Mouse (Mus musculus) erythroblast, embryonic 14.5 days (primary cell): ENCODE measurements around the gene Slc25a39. TPM values are rescaled to one million over a fixed set of nuclear protein-coding genes. Genes with fewer than 3 reads are reported as not detected.
A peak's percentile ranks its signal among the peaks of the same experiment; 100 is the strongest.

Source experiments
- H3K27me3 ChIP-seq: 2 replicates; pipeline ENCODE4 v1.6.1; 2012; ENCODE audit warnings: inconsistent platforms; ENCODE audit not compliant: control insufficient read depth
- H3K36me3 ChIP-seq: 2 replicates; pipeline ENCODE4 v1.6.1; 2012; ENCODE audit warnings: mild to moderate bottlenecking, inconsistent platforms; ENCODE audit not compliant: control insufficient read depth
- H3K4me1 ChIP-seq: 2 replicates; pipeline ENCODE4 v1.6.1; 2012; ENCODE audit warnings: inconsistent platforms; ENCODE audit not compliant: control insufficient read depth
- H3K4me3 ChIP-seq: replicated peaks from 2 replicates; pipeline ENCODE3; 2012; ENCODE audit warnings: moderate library complexity, mild to moderate bottlenecking, inconsistent platforms
- H3K9me3 ChIP-seq: 2 replicates; pipeline ENCODE4 v1.6.1; 2012; ENCODE audit warnings: low read length, inconsistent platforms, mixed read lengths; ENCODE audit not compliant: control insufficient read depth
- GATA1 ChIP-seq: IDR thresholded peaks from 2 replicates; pipeline ENCODE4 v1.6.1; 2012; ENCODE audit warnings: low read length, inconsistent platforms, mixed read lengths
- TAL1 ChIP-seq: IDR thresholded peaks from 3 replicates; pipeline ENCODE4 v1.6.1; 2012; ENCODE audit warnings: low read length, inconsistent platforms, mixed read lengths
- polyA plus RNA-seq: library from polyadenylated mRNA; stranded (reverse); fragments of >175 nt; gene quantifications from 2 replicates; pipeline ENCODE4 v1.2.3, GENCODE M21; 2012

The Slc25a39 gene
- polyA plus RNA-seq, 1 experiment = 579 TPM

GRCm38 (mm10) chr11:102432115-102432843 is 24.5 kb upstream of the Slc25a39 start:
- Histone ChIP-seq H3K9me3 (peaks cover under 1% of the 10 kb centered on the region; the same call in 1 of the 2 replicates), H3K4me3 (peak overlapping the region; percentile 25), H3K4me1 (peaks cover 41% of the 10 kb centered on the region), H3K36me3 (peaks cover 20% of the 10 kb centered on the region), H3K27me3 (peaks cover 54% of the 10 kb centered on the region)
- TF ChIP-seq GATA1 (no peak), TAL1 (no peak)

- H3K4me3 ChIP-seq = no peak overlapping the region
These were observed 24.0 kb upstream of the Slc25a39 start for GRCm38 (mm10) chr11:102431728-102432114.

GRCm38 (mm10) chr11:102431018-102431645 is 23.4 kb upstream of the Slc25a39 start:
- Histone ChIP-seq H3K4me3 (peak overlapping the region; percentile 72), H3K4me1 (peaks cover 41% of the 10 kb centered on the region)
- TF ChIP-seq TAL1 (no peak), GATA1 (no peak)

More at GRCm38 (mm10) chr11:102431728-102432114, 24.0 kb upstream of the Slc25a39 start:
- H3K36me3 ChIP-seq = peaks cover 20% of the 10 kb centered on the region
- H3K4me1 ChIP-seq = peaks cover 41% of the 10 kb centered on the region
- TF ChIP-seq TAL1 = no peak
- no peak for TF ChIP-seq GATA1
- H3K27me3 ChIP-seq = peaks cover 54% of the 10 kb centered on the region
- no peaks in the 10 kb centered on the region for H3K9me3 ChIP-seq

GRCm38 (mm10) chr11:102430121-102431017 is 22.6 kb upstream of the Slc25a39 start, which contains the start of gene Grn:
Gene Grn, plus strand, starts transcription at chr11:102430315.
- TF ChIP-seq GATA1 (no peak), TAL1 (no peak)
- Histone ChIP-seq H3K4me3 (peak within 1 kb of the TSS; percentile 72), H3K27me3 (peaks cover 40% of the 10 kb centered on the region), H3K36me3 (peaks cover 9% of the 10 kb centered on the region), H3K9me3 (no peaks in the 10 kb centered on the region), H3K4me1 (peaks cover 41% of the 10 kb centered on the region)

More at GRCm38 (mm10) chr11:102431018-102431645, 23.4 kb upstream of the Slc25a39 start:
- Histone ChIP-seq H3K9me3 (no peaks in the 10 kb centered on the region), H3K27me3 (peaks cover 48% of the 10 kb centered on the region), H3K36me3 (peaks cover 17% of the 10 kb centered on the region)

GRCm38 (mm10) chr11:102429551-102429950 is 21.8 kb upstream of the Slc25a39 start:
- TF ChIP-seq GATA1 (no peak), TAL1 (no peak)
- Histone ChIP-seq H3K9me3 (no peaks in the 10 kb centered on the region), H3K4me3 (peak overlapping the region; percentile 72)

GRCm38 (mm10) chr11:102428981-102429540 is 21.3 kb upstream of the Slc25a39 start:
- no peaks in the 10 kb centered on the region for H3K9me3 ChIP-seq
- peak overlapping the region; percentile 72 for H3K4me3 ChIP-seq

More at GRCm38 (mm10) chr11:102429551-102429950, 21.8 kb upstream of the Slc25a39 start:
- Histone ChIP-seq H3K4me1 (peaks cover 41% of the 10 kb centered on the region), H3K27me3 (peaks cover 44% of the 10 kb centered on the region), H3K36me3 (peaks cover 2% of the 10 kb centered on the region)

GRCm38 (mm10) chr11:102425555-102426316 is 18.0 kb upstream of the Slc25a39 start:
- Histone ChIP-seq H3K4me3 (no peak overlapping the region), H3K4me1 (peaks cover 19% of the 10 kb centered on the region), H3K36me3 (no peaks in the 10 kb centered on the region), H3K27me3 (peaks cover 51% of the 10 kb centered on the region), H3K9me3 (0 out of 2 replicates have a peak, but pooled peaks cover 3% of the 10 kb centered on the region)
- TF ChIP-seq GATA1 = no peak
- no peak for TF ChIP-seq TAL1

More at GRCm38 (mm10) chr11:102428981-102429540, 21.3 kb upstream of the Slc25a39 start:
- peaks cover 38% of the 10 kb centered on the region for H3K4me1 ChIP-seq
- H3K36me3 ChIP-seq = peaks cover 2% of the 10 kb centered on the region; the same call in 1 of the 2 replicates
- peaks cover 49% of the 10 kb centered on the region for H3K27me3 ChIP-seq
- TF ChIP-seq TAL1 (no peak), GATA1 (no peak)

GRCm38 (mm10) chr11:102424666-102425065 is 16.9 kb upstream of the Slc25a39 start:
- H3K4me3 ChIP-seq = no peak overlapping the region
- H3K36me3 ChIP-seq = no peaks in the 10 kb centered on the region
- no peak for TF ChIP-seq TAL1
- no peak for TF ChIP-seq GATA1
- H3K9me3 ChIP-seq = peaks cover 4% of the 10 kb centered on the region
- H3K4me1 ChIP-seq = peaks cover 8% of the 10 kb centered on the region
- H3K27me3 ChIP-seq = peaks cover 58% of the 10 kb centered on the region
